Mouse (Mus musculus) MEL (cell line): ENCODE results near the gene Zyg11b. TPM values are rescaled to one million over a fixed set of nuclear protein-coding genes. Genes with fewer than 3 reads are reported as not detected.

Source experiments
- DNase-seq: peaks from one replicate; pipeline ENCODE4 v3.0.0; 2011; ENCODE audit warnings: low read depth, low spot score
- H3K27ac ChIP-seq: 2 replicates; pipeline ENCODE4 v1.5.1; 2012; ENCODE audit warnings: low read depth, mild to moderate bottlenecking, control low read depth, low read length, moderate library complexity; ENCODE audit not compliant: control insufficient read depth
- H3K27me3 ChIP-seq, 2 experiments: fragments of 150-350 bp in 1 of 2; sonication (generic) in 1 of 2; 2 replicates each; pipeline ENCODE4 v1.6.1; 2012; ENCODE audit warnings: low read length in 2 of 2, mild to moderate bottlenecking in 2 of 2, improper control_type of control experiment in 1 of 2, moderate library complexity in 1 of 2; ENCODE audit not compliant: insufficient read depth in 2 of 2, control insufficient read depth in 1 of 2
- H3K36me3 ChIP-seq, 2 experiments: 2 replicates each; pipeline ENCODE4 v1.6.1; 2012 to 2014; ENCODE audit warnings: low read length in 2 of 2, improper control_type of control experiment in 1 of 2, inconsistent platforms in 1 of 2, mild to moderate bottlenecking in 1 of 2; ENCODE audit not compliant: insufficient read depth in 2 of 2, control insufficient read depth in 1 of 2
- H3K4me1 ChIP-seq, 2 experiments: fragments of 150-350 bp in 1 of 2; sonication (generic) in 1 of 2; 2 replicates each; pipeline ENCODE4 v1.6.1; 2012; ENCODE audit warnings: low read length in 2 of 2, improper control_type of control experiment in 1 of 2, mild to moderate bottlenecking in 1 of 2; ENCODE audit not compliant: insufficient read depth in 2 of 2, control insufficient read depth in 1 of 2
- H3K4me3 ChIP-seq, 2 experiments: fragments of 150-350 bp in 1 of 2; sonication (generic) in 1 of 2; 2 replicates each; pipeline ENCODE4 v1.5.1; 2012; ENCODE audit warnings: low read depth in 2 of 2, low read length in 2 of 2, mild to moderate bottlenecking in 2 of 2, moderate library complexity in 2 of 2, control low read depth in 1 of 2, improper control_type of control experiment in 1 of 2; ENCODE audit not compliant: control insufficient read depth in 1 of 2, insufficient read depth in 1 of 2
- H3K79me2 ChIP-seq: 2 replicates; pipeline ENCODE4 v1.6.1; 2012; ENCODE audit warnings: mild to moderate bottlenecking, low read length, moderate library complexity; ENCODE audit not compliant: control insufficient read depth, poor library complexity, insufficient read depth
- H3K9ac ChIP-seq: 2 replicates; pipeline ENCODE4 v1.6.1; 2012; ENCODE audit warnings: low read depth, mild to moderate bottlenecking, control low read depth, low read length, moderate library complexity; ENCODE audit not compliant: control insufficient read depth, poor library complexity, severe bottlenecking
- H3K9me3 ChIP-seq: fragments of 150-350 bp; sonication (generic); replicated peaks from 2 replicates; pipeline ENCODE4 v1.6.1; 2012; ENCODE audit warnings: mild to moderate bottlenecking, low read length, improper control_type of control experiment, moderate library complexity; ENCODE audit not compliant: insufficient read depth
- BHLHE40 ChIP-seq: IDR thresholded peaks from 2 replicates; pipeline ENCODE4 v1.6.1; 2012; ENCODE audit warnings: low read depth, mild to moderate bottlenecking, inconsistent platforms, low read length, improper control_type of control experiment, borderline replicate concordance
- CTCF ChIP-seq, 3 experiments: IDR thresholded peaks in 2 of 3; conservative IDR thresholded peaks in 1 of 3; 2 replicates each; pipeline ENCODE4 v1.5.1; 2011 to 2012; ENCODE audit warnings: low read length in 3 of 3, low read depth in 2 of 3, mild to moderate bottlenecking in 2 of 3, improper control_type of control experiment in 1 of 3, inconsistent platforms in 1 of 3, mixed read lengths in 1 of 3, moderate library complexity in 1 of 3; ENCODE audit not compliant: control insufficient read depth in 1 of 3, insufficient read depth in 1 of 3, poor library complexity in 1 of 3, severe bottlenecking in 1 of 3
- ELF1 ChIP-seq: IDR thresholded peaks from 2 replicates; pipeline ENCODE4 v1.6.1; 2014; ENCODE audit warnings: low read depth, mild to moderate bottlenecking, inconsistent platforms, low read length, improper control_type of control experiment, moderate library complexity
- EP300 ChIP-seq, 2 experiments: IDR thresholded peaks; 2 replicates each; pipeline ENCODE4 v1.6.1; 2011; ENCODE audit warnings: improper control_type of control experiment in 2 of 2, low read length in 2 of 2, low read depth in 1 of 2, mild to moderate bottlenecking in 1 of 2
- ETS1 ChIP-seq: IDR thresholded peaks from 2 replicates; pipeline ENCODE4 v1.6.1; 2012; ENCODE audit warnings: low read depth, mild to moderate bottlenecking, inconsistent platforms, low read length, improper control_type of control experiment, moderate library complexity
- GABPA ChIP-seq: IDR thresholded peaks from 2 replicates; pipeline ENCODE4 v1.6.1; 2012; ENCODE audit warnings: low read depth, mild to moderate bottlenecking, inconsistent platforms, low read length, improper control_type of control experiment, moderate library complexity
- HCFC1 ChIP-seq: IDR thresholded peaks from 2 replicates; pipeline ENCODE4 v1.6.1; 2012; ENCODE audit warnings: low read depth, mild to moderate bottlenecking, inconsistent platforms, low read length, improper control_type of control experiment, moderate library complexity
- JUND ChIP-seq: IDR thresholded peaks from 2 replicates; pipeline ENCODE4 v1.6.1; 2011; ENCODE audit warnings: low read depth, mild to moderate bottlenecking, improper control_type of control experiment, low read length
- MAX ChIP-seq: IDR thresholded peaks from 2 replicates; pipeline ENCODE4 v1.6.1; 2011; ENCODE audit warnings: low read length, improper control_type of control experiment
- MXI1 ChIP-seq: IDR thresholded peaks from 2 replicates; pipeline ENCODE4 v1.6.1; 2011; ENCODE audit warnings: mild to moderate bottlenecking, low read depth, low read length, improper control_type of control experiment
- MYC ChIP-seq: IDR thresholded peaks from 2 replicates; pipeline ENCODE4 v1.6.1; 2011; ENCODE audit warnings: low read depth, mild to moderate bottlenecking, low read length, improper control_type of control experiment, moderate library complexity
- NELFE ChIP-seq: IDR thresholded peaks from 2 replicates; pipeline ENCODE4 v1.6.1; 2011; ENCODE audit warnings: low read depth, low read length, improper control_type of control experiment
- NRF1 ChIP-seq: IDR thresholded peaks from 2 replicates; pipeline ENCODE4 v1.6.1; 2014; ENCODE audit warnings: low read depth, mild to moderate bottlenecking, inconsistent platforms, low read length, improper control_type of control experiment, moderate library complexity; ENCODE audit not compliant: poor library complexity, insufficient read depth, severe bottlenecking
- POLR2A ChIP-seq, 2 experiments: IDR thresholded peaks; 2 replicates each; pipeline ENCODE4 v1.6.1; 2011 to 2012; ENCODE audit warnings: low read length in 2 of 2, mild to moderate bottlenecking in 2 of 2, control low read depth in 1 of 2, improper control_type of control experiment in 1 of 2, low read depth in 1 of 2, moderate library complexity in 1 of 2; ENCODE audit not compliant: control insufficient read depth in 1 of 2, insufficient read depth in 1 of 2, poor library complexity in 1 of 2
- POLR2AphosphoS2 ChIP-seq: IDR thresholded peaks from 2 replicates; pipeline ENCODE4 v1.6.1; 2011; ENCODE audit warnings: low read length, improper control_type of control experiment
- RCOR1 ChIP-seq: IDR thresholded peaks from 2 replicates; pipeline ENCODE4 v1.6.1; 2012; ENCODE audit warnings: low read depth, mild to moderate bottlenecking, inconsistent platforms, low read length, improper control_type of control experiment
- SIN3A ChIP-seq: IDR thresholded peaks from 2 replicates; pipeline ENCODE4 v1.6.1; 2012; ENCODE audit warnings: low read length, improper control_type of control experiment, inconsistent platforms
- SMC3 ChIP-seq: IDR thresholded peaks from 2 replicates; pipeline ENCODE4 v1.6.1; 2011; ENCODE audit warnings: low read depth, low read length, improper control_type of control experiment
- TCF12 ChIP-seq: IDR thresholded peaks from 2 replicates; pipeline ENCODE4 v1.6.1; 2014; ENCODE audit warnings: low read depth, mild to moderate bottlenecking, inconsistent platforms, low read length, improper control_type of control experiment, moderate library complexity
- USF1 ChIP-seq: IDR thresholded peaks from 2 replicates; pipeline ENCODE4 v1.6.1; 2014; ENCODE audit warnings: low read depth, mild to moderate bottlenecking, inconsistent platforms, low read length, improper control_type of control experiment, moderate library complexity
- ZMIZ1 ChIP-seq: IDR thresholded peaks from 2 replicates; pipeline ENCODE4 v1.6.1; 2012; ENCODE audit warnings: low read depth, mild to moderate bottlenecking, inconsistent platforms, low read length, improper control_type of control experiment, moderate library complexity
- ZNF384 ChIP-seq: IDR thresholded peaks from 2 replicates; pipeline ENCODE4 v1.6.1; 2012; ENCODE audit warnings: low read depth, mild to moderate bottlenecking, inconsistent platforms, low read length, improper control_type of control experiment
- polyA plus RNA-seq, 2 experiments: library from polyadenylated mRNA; stranded (reverse) in 1 of 2; unstranded in 1 of 2; fragments of >175 nt in 1 of 2; fragments of >200 nt in 1 of 2; gene quantifications; 2 replicates each; pipeline versions ENCODE4 v1.2.1 to v1.2.4; 2012; ENCODE audit warnings: low replicate concordance in 2 of 2, low read depth in 1 of 2; ENCODE audit not compliant: insufficient read length in 2 of 2, insufficient read depth in 1 of 2, missing spikeins in 1 of 2
- total RNA-seq: library from RNA; depleted of rRNA; stranded (reverse); fragments of 300-350 nt; gene quantifications from 2 replicates; pipeline ENCODE4 v1.2.3, GENCODE M21; 2012; rRNA removed

Zyg11b gene
- total and polyA plus RNA-seq, 3 experiments, result 7.7 to 9.2 TPM; not detected in 1

DNA sequence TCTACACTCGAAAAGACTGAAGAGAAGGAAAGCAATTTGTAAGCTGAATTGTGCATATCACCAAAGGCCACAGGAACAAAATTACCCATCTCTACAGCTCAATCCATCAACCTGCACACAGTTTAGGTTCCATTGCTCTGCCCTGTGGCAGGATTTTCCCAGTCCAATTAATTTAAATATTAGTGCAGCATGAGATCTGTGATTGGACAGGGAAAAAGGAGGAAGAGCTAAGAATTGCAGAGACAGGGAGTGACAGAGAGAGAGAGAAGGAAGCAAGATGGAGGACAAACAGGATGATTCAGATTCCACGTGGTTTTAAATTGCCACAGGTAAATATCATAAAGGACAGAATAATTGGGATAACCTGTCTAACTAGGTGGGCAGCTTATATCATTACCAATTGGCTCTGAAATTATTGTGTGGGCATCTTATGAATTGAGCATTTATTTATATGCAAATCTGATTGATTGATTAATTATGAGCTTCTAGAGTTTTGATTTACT lies 108.0 kb downstream of the Zyg11b start:
- peak; percentile 55 for DNase-seq
- peak; percentile 86 for TF ChIP-seq MYC
- no peak for TF ChIP-seq TCF12
- TF ChIP-seq POLR2A (IDR thresholded peaks at IDR 0.05; ENCODE audit: control insufficient read depth in 1 of 2, insufficient read depth in 1 of 2, low read depth in 1 of 2, low read length in 2 of 2, poor library complexity in 1 of 2), result peak in 1 of 2 experiments; percentile 34; a peak in 1 of 4 replicates
- peak; percentile 75; the same call in 1 of the 2 replicates for TF ChIP-seq MAX
- TF ChIP-seq GABPA, result no peak
- TF ChIP-seq MXI1, result peak; percentile 75
- TF ChIP-seq SIN3A, result peak; percentile 36; the same call in 1 of the 2 replicates
- no peak for TF ChIP-seq ZMIZ1
- TF ChIP-seq ELF1, result peak; percentile 33; the same call in 1 of the 2 replicates
- TF ChIP-seq HCFC1, result no peak
- 0 out of 2 replicates have a peak, but pooled peaks have one; percentile 16 for TF ChIP-seq NELFE
- Histone ChIP-seq H3K9ac (peak overlapping the region; percentile 74), H3K27me3 (peaks cover 0 to 1% of the 10 kb centered on the region in 2 experiments; a peak in 1 of 4 replicates), H3K27ac (0 out of 2 replicates have a peak overlapping the region, but pooled peaks have one; percentile 16), H3K4me1 (0 out of 4 replicates have a peak, but pooled peaks cover 0 to 5% of the 10 kb centered on the region in 2 experiments), H3K9me3 (no peaks in the 10 kb centered on the region), H3K4me3 (peak overlapping the region; percentile 63 to 78), H3K79me2 (peaks cover 2% of the 10 kb centered on the region; the same call in 1 of the 2 replicates), H3K36me3 (0 out of 4 replicates have a peak, but pooled peaks cover 0 to 2% of the 10 kb centered on the region in 2 experiments)

DNA sequence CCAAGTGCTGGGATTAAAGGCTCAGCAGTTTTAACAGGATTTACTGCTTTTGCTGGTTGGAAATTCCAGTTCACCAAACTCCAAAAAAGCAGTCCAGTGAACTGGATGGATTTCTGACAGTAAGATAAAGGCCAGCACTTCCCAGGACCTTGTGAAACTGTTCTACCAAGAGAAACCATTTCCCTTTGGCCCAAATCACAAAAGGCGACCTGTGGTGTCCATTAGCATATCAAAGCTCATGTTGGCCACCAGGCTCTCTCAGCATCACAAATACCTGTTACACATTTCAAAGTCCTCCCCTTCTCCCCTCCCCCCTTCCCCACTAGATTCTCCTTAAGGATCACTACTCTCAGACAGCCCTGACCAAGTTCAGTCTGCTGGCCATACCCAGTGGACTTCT lies 118.6 kb downstream of the Zyg11b start:
- H3K79me2 ChIP-seq, result no peaks in the 10 kb centered on the region
- no peaks in the 10 kb centered on the region for H3K4me1 ChIP-seq
- DNase-seq, result no peak
- H3K27ac ChIP-seq, result no peak overlapping the region
- H3K4me3 ChIP-seq, result no peak overlapping the region
- TF ChIP-seq POLR2AphosphoS2 (no peak), NRF1 (no peak), ETS1 (no peak), SIN3A (no peak), SMC3 (no peak), RCOR1 (no peak), ELF1 (no peak), ZNF384 (no peak), BHLHE40 (no peak), JUND (no peak), USF1 (no peak), EP300 (IDR thresholded peaks at IDR 0.05; ENCODE audit: low read depth in 1 of 2, low read length in 2 of 2) (no peak), CTCF (IDR thresholded peaks at IDR 0.05 in 2 of 3, conservative IDR thresholded peaks at IDR 0.05 in 1 of 3; ENCODE audit: control insufficient read depth in 1 of 3, insufficient read depth in 1 of 3, low read depth in 2 of 3, low read length in 3 of 3, poor library complexity in 1 of 3, severe bottlenecking in 1 of 3) (no peak)
- H3K9me3 ChIP-seq, result no peaks in the 10 kb centered on the region
- no peak overlapping the region for H3K9ac ChIP-seq
- H3K36me3 ChIP-seq, result no peaks in the 10 kb centered on the region
- H3K27me3 ChIP-seq, result peaks cover 4 to 10% of the 10 kb centered on the region in 2 experiments

Other genes with a start within 250 kb of the Zyg11b start
- not detected in 2 replicates for gene Podn, start 204.7 kb downstream of the Zyg11b start, total RNA-seq
- gene Podn, start 204.7 kb downstream of the Zyg11b start, polyA plus RNA-seq, result under 1 TPM in 1 of 2 experiments, not detected in 1; 0.04 TPM
- gene Scp2, start 156.1 kb downstream of the Zyg11b start, total RNA-seq, result 83.2 and 84.4 TPM in 2 replicates
- gene Scp2, start 156.1 kb downstream of the Zyg11b start, polyA plus RNA-seq, result 10 to 100 TPM in 1 of 2 experiments, not detected in 1; 65.8 TPM
- not detected in 2 replicates for gene Echdc2, start 135.7 kb downstream of the Zyg11b start, total RNA-seq
- not detected for gene Echdc2, start 135.7 kb downstream of the Zyg11b start, polyA plus RNA-seq
- not detected in 2 replicates for gene Zyg11a, start 83.0 kb downstream of the Zyg11b start, total RNA-seq
- gene Zyg11a, start 83.0 kb downstream of the Zyg11b start, polyA plus RNA-seq, result under 1 TPM in 1 of 2 experiments, not detected in 1; 0.18 TPM
- 19.8 and 23.5 TPM in 2 replicates for gene Coa7, start 27.0 kb upstream of the Zyg11b start, total RNA-seq
- gene Coa7, start 27.0 kb upstream of the Zyg11b start, polyA plus RNA-seq, result 10 to 100 TPM; 30.5 to 39.1 TPM
- not detected in 2 replicates for gene Shisal2a, start 82.3 kb upstream of the Zyg11b start, total RNA-seq
- not detected for gene Shisal2a, start 82.3 kb upstream of the Zyg11b start, polyA plus RNA-seq
- not detected in 2 replicates for gene Gpx7, start 105.9 kb upstream of the Zyg11b start, total RNA-seq
- not detected for gene Gpx7, start 105.9 kb upstream of the Zyg11b start, polyA plus RNA-seq
- gene Tut4, start 158.3 kb upstream of the Zyg11b start, total RNA-seq, result 9.0 and 16.3 TPM in 2 replicates
- 10 to 100 TPM in 1 of 2 experiments, not detected in 1; 63.2 TPM for gene Tut4, start 158.3 kb upstream of the Zyg11b start, polyA plus RNA-seq